Mouse (Mus musculus) brain, embryonic 14.5 days (tissue): ENCODE data around the gene Mbtd1.

Experiments used
- CTCF ChIP-seq: fragments of 200-500 bp; IDR thresholded peaks from 2 replicates; pipeline ENCODE4 v1.5.1; 2012; ENCODE audit warnings: inconsistent platforms, mild to moderate bottlenecking, moderate library complexity, borderline replicate concordance; ENCODE audit not compliant: insufficient read depth, insufficient read length; ENCODE audit errors: extremely low read depth
- POLR2A ChIP-seq: fragments of 200-500 bp; IDR thresholded peaks from 2 replicates; pipeline ENCODE4 v1.6.1; 2012; ENCODE audit warnings: mild to moderate bottlenecking, inconsistent platforms, borderline replicate concordance; ENCODE audit not compliant: poor library complexity, insufficient read depth, insufficient read length, severe bottlenecking; ENCODE audit errors: extremely low read depth

- TF ChIP-seq CTCF (no peak), POLR2A (no peak)
Observed at GRCm38 (mm10) chr11:93985265-93985664, 99.6 kb downstream of the Mbtd1 start.
